Mouse (Mus musculus) brown adipose tissue, adult 24 weeks (tissue): ENCODE data around the gene Hoxa10. TPM values are rescaled to one million over a fixed set of nuclear protein-coding genes. Genes with fewer than 3 reads are reported as not detected.

ENCODE experiments used
- H3K27ac ChIP-seq: fragments of 200-500 bp; replicated peaks from 2 replicates; pipeline ENCODE4 v1.5.1; 2012; ENCODE audit warnings: low read depth, mild to moderate bottlenecking, low read length
- H3K4me1 ChIP-seq: fragments of 200-500 bp; 2 replicates; pipeline ENCODE4 v1.6.1; 2012; ENCODE audit warnings: low read length, mixed read lengths; ENCODE audit not compliant: control insufficient read depth, insufficient read depth, insufficient read length
- H3K4me3 ChIP-seq: fragments of 200-500 bp; 2 replicates; pipeline ENCODE4 v1.5.1; 2012; ENCODE audit warnings: low read depth, mild to moderate bottlenecking, low read length, moderate library complexity; ENCODE audit not compliant: insufficient read depth
- polyA plus RNA-seq: library from polyadenylated mRNA; stranded (reverse); fragments of >200 nt; gene quantifications from 2 replicates; pipeline ENCODE4 v1.2.4, GENCODE M21; 2012; ENCODE audit not compliant: missing spikeins, insufficient read depth, insufficient read length

The Hoxa10 gene
- polyA plus RNA-seq, 1 experiment: not detected

DNA sequence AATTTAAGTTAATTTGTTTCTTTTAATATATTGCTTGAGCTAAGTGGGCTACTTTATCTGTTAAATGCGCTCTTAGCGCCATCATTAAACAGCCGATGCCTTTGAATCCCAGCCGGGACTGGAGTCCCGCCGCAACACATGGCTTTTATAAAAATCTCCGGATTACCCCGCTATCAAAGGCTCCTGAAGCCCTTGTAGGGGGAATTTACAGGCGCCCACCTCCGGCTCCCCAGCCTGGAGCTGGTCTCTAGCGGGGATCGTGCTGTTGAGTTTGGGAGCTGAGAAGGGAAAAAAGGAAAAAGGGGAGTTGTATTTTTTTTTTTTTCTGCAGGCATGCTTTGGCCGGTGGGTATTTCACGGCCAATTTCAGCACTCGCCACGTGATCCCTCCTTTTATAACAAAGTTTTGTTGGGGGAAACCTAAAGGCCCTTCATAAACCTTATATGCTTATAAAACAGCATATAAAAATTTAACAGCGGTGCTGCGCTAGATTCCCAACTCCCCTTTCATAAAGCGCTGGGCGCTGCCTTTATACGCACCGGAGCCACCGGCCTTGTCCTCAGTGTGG is 3.9 kb upstream of the Hoxa10 start:
- H3K4me3 ChIP-seq: 0 out of 2 replicates have a peak overlapping the region, but pooled peaks have one; percentile 3
- H3K4me1 ChIP-seq: no peaks in the 10 kb centered on the region
- no peak overlapping the region for H3K27ac ChIP-seq

DNA sequence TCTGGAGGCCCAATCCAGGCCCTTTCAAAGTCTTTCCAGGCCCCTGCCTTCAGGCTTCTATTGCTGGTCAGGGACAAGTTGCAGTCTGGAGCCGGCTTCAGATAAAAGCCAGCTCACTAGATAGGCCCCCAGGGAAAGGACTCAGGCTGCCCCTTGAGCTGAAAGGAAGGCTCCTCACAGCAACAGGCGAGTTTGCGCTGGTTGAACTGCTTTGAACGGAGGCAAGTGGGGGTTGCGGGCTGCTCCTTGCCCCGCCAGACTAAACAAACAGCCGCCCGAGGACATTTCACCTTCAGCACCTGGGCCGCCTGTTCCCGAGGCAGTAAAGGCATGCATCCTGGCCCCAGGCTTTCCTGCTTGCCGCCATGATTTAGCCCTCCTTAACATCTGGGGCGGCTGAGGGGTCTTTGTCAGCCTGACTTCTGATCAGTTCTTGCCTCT is 3.0 kb upstream of the Hoxa10 start:
- no peaks in the 10 kb centered on the region for H3K4me1 ChIP-seq
- no peak overlapping the region for H3K4me3 ChIP-seq
- no peak overlapping the region for H3K27ac ChIP-seq

DNA sequence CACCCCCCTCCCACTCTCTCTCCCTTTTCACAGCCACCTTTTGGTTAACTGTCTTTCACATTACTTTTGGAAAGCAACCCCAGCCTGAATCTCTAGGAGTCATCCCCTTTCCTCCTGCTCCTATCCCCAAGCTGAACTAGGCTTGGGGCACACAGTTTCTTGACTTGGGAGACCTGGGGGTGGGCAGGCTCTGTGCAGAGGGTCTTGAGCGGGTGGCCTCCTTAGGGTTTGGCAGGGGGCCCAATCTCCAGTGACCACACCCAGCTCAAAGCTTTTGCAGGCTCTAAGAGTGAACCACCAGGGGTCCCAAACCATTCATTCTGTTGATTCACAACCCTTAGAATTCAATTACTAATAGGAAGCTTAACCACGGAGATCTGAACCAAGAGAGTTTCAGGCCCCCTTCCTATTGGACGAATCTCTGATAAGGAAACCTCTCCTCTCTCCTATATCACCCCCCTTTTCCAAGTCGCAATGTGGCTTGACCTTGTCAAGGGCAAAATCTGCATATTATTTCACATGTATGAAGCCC is 2.2 kb upstream of the Hoxa10 start:
- H3K27ac ChIP-seq: no peak overlapping the region
- no peaks in the 10 kb centered on the region for H3K4me1 ChIP-seq
- H3K4me3 ChIP-seq: no peak overlapping the region

DNA sequence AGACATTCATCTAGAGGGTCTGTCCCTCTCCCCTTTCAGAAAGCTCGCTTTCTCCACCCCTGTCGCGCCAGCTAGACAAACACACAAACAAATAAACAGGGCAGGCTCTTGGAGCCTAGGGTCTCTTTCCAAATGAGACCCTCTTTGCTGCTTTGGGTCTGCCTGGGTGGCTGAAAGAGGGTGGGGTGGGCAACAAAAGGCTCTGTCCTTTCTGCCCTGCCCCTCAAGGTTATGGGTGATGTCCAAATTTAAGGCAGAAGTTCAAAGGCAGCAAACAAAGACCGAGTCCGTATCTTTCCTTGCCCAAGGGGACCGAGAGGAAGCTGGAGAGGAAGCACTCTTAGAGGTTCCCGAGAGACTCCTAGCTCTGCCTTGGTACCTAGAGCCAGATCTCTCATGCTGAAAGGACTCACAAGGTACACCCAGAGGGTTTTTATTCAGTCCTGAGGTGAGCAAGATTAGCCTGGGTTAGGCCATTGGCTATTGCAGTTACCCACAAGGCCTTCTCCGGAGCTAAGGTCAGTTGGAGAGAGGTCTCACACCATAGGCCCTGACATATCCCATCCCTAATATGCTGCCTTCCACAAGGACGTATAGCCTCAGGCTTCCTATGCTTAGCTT is 457 bp upstream of the Hoxa10 start:
- H3K27ac ChIP-seq: no peak overlapping the region
- no peak overlapping the region for H3K4me3 ChIP-seq
- H3K4me1 ChIP-seq: no peaks in the 10 kb centered on the region

DNA sequence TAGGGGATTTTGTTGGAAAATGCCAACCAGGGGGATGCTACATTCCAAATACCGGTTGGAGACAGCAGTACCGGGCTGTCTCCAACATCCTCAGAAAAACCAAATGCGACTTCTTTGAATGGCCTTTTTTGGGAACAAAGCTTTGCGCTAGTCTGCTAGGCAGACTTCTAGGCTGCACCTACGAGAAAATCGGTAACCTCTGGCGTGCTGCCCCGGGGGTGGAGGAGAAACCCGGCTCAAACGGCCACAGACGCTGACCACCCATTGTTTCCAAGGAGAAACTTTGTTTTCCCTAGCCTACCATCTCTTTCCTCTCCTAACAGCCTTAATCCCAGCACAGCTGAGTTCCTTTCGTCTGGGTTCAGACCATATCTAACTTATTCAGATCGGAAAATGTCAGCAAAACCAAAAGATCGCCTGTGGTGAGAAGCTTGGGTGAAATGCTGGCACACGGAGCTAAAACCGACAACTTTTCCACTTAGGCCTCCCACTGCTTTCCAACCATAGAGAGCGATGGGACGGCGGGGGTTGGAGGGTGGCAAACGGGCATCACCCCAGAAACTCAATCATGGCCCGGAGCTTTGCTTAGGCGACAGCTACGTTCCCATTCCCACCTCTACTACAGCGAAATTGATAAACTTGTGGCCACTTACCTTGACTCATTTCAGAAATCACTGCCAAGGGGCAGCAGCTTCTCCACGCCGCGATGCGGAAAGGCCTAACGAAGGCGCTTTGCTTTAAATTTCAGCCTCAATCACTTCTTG is 847 bp downstream of the Hoxa10 start:
- Histone ChIP-seq H3K4me1 (no peaks in the 10 kb centered on the region), H3K4me3 (no peak overlapping the region), H3K27ac (no peak overlapping the region)

DNA sequence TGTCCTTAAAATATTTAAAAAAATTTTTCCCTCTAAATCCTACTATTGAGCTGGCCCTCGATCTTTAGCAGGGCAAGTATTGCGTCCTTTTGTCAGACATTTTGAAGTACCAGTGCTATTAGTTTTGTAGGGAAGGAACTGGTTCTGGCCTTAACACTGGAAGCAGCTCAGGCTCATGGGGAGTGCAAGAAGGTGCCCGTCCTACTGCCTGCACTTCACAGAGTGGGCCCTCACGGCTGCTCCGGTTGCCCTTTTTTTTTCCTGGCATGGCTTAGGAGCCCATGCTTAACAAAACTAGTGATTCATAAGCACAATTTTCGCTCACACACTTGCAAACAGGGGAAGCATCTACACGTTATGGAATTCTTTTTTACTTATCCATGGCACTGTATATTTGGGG is 1.7 kb downstream of the Hoxa10 start:
- H3K27ac ChIP-seq: no peak overlapping the region

DNA sequence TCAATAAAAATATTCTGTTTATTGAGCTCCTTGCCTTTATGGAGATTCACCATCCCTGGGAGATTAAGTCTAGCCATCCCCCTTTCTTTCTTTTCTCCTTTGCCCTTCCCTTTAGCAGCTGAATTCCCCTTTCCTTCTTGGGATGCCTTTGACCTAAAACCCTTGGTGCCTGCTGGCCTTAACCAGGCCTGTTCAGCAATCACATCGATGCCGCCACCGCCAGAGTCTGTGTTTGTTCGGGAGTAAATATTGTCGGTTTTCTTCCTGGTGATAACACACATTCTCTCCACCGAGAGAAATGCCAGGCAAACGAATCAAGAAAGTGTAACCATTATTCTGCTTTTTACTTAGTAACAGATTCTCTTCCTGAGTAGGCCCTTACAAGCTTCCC is 2.5 kb downstream of the Hoxa10 start:
- Histone ChIP-seq H3K4me3 (no peak overlapping the region), H3K27ac (no peak overlapping the region), H3K4me1 (no peaks in the 10 kb centered on the region)

More for the DNA sequence above, 1.7 kb downstream of the Hoxa10 start:
- Histone ChIP-seq H3K4me1 (no peaks in the 10 kb centered on the region), H3K4me3 (no peak overlapping the region)

DNA sequence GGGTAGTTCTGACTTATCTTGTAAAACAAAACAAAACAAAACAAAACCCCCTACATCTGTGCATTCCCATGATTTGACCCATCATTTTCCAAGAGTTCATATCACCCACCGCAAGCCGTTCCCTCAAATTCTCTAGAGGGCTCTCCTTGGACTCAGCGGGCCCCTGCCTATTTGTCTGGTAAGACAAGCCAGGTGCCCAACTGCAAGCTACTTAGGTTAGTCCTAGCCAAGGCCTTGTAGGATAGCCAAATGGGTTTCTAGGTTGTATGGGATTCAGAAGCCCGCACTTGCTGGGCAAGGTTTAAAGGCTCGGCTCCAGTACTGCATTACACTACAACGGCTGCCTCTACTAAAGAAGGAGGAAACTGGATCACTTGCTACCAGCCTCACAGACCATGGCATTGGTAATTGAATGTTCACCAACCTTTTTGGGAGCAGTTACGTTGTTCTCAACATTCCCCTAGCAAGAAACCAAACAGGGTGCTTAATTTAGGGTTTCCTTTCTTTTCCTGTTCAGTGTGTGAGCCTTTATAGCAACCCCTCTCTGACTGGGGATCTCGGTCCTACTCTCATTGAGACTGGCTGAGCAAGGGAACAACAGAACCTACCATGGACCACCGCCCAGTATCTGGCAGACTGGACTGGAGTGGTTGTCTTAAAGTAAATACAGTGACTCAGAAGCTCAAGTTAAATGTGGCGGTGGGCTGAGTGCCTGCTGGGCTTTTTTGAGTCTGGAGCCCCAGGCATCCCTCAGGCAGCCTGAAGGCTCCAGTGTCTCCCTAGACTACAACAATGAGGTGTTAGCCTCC is 3.1 kb downstream of the Hoxa10 start:
- Histone ChIP-seq H3K27ac (no peak overlapping the region), H3K4me3 (no peak overlapping the region), H3K4me1 (no peaks in the 10 kb centered on the region)

DNA sequence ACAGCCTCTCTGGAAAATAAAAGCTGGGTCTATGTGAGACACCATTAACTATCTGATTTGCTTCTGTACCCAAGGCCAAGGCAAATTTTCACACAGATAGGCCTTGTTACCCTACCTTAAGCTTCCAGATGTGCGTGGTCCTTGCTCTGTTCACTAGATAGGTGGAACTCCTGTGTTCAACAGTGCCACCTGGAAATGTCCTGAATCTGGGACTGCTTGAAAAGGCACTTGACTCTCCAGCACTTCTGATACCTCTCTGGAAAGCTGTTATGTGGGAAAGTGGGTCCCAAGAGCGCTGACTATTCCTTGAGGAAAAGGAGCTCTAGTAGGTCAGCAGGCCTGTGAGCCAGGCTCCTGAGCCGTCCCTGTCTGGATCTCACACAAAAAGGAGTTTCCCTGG is 3.8 kb downstream of the Hoxa10 start:
- Histone ChIP-seq H3K27ac (no peak overlapping the region), H3K4me1 (no peaks in the 10 kb centered on the region), H3K4me3 (no peak overlapping the region)

DNA sequence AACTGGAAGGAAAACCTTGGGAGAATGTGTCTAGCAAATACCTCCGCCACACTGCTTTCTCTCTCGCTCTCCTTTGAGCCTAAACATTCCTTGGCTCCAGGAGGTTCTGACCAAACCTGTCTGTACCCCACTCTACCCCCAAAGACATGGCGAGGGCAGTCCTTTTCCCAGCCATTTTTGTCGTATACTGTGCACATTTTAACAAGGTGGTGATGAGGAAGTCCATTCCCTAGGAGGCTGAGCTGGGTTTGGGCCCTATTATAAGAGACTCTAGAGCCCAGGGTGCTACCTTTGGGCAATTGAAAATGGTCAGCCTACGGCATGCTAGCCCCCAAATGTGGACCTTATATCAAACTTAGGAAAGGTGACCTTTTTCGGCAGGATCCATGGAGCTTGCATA is 4.8 kb downstream of the Hoxa10 start:
- no peaks in the 10 kb centered on the region for H3K4me1 ChIP-seq
- no peak overlapping the region for H3K27ac ChIP-seq
- H3K4me3 ChIP-seq: no peak overlapping the region

DNA sequence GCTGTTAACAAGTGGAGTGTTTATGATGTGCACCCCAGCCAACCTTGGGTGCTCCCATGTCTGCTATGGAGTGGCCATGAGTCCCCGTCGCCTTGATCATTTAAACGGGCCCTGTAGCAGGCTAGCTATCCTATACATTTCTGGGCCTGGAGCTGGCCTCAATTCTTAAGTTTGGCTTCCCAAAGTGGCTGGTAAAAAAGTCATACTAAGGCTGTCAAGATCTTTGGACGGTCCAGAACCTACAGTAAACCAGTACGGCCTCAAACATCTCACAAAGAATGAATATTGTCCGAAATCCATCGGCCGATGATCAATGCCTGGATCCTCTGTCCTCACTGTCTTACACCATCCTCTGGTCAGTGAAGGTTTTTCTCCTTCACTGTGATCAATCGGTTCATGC is 5.4 kb downstream of the Hoxa10 start:
- H3K27ac ChIP-seq: no peak overlapping the region
- H3K4me3 ChIP-seq: no peak overlapping the region
- no peaks in the 10 kb centered on the region for H3K4me1 ChIP-seq

DNA sequence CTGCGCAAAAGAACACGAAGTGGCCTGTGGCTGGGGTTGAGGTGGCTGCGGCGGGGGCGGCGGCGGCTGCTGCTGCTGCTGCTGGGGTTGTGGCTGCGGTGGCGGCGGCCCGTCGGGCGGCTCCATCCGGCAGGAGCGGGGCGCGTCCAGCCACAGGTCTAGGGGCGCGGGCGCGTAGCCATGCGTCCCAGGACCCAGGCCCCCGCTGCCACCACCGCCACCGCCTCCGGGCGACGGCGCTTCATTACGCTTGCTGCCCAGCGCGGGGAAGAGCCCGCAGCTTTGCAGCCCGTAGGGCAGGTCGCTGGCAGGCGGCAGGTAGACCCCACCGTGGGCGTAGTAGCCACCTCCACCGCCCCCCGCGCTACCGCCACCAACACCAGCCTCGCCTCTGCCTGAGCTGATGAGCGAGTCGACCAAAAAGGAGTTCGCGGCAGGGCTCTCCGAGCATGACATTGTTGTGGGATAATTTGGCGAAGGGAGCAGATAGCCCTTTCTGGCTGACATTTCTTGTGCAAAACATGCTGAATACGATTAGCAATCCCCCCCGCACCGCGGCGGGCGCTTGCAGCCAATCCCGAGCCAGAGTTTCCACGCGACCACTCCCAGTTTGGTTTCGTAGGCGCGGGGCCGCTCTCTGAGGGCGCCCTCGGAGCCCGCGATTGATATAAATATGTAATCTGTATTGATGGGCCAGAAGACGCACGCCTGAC is 6.1 kb downstream of the Hoxa10 start:
- H3K4me3 ChIP-seq: peak overlapping the region; percentile 26; the same call in 1 of the 2 replicates
- H3K27ac ChIP-seq: no peak overlapping the region
- H3K4me1 ChIP-seq: no peaks in the 10 kb centered on the region

DNA sequence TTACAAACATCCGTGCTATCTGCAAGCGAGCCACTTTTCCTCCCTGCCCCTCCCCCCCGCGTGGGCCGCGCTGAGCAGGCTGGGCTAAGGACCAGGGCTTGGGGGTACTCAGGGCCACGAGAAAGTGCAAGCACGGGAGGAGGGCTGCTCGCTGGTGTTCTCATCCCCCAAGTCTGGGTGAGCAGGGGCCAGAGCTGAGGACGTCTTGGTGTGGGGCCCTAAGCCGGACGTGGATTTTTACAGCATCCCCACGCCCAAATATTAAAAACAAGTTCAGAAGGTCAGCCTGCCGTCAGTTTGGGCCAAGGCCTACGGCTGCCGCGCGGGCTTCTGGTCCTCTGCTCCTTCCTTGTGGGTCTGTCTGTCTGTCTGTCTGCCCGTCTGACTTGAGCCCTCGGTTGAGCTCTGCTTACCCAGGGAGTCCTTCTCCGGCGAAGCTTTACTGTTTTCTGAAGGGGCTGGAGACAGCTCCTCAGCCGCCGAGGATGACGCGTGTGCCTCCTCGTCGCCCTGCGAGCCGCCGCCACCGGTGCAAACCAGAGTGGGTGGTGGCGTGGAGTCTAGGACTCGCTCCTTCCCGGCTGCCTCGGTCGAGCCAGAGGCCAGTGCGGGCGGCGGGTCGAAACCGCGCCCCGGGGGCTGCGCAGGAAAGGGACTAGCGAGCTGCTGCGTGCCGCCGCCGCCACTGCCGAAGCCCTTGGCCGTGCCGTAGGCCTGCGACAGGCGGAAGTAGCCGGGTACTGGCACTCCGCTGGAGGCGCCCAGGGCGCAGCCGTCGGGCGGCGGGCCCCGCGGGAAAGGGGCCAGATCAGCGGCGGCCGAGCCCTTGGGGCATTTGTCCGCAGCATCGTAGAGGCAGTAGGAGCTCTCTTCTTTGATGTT is 6.9 kb downstream of the Hoxa10 start:
- Histone ChIP-seq H3K27ac (no peak overlapping the region), H3K4me1 (no peaks in the 10 kb centered on the region), H3K4me3 (peak overlapping the region; percentile 26; the same call in 1 of the 2 replicates)
